In the genomic region with DNA sequence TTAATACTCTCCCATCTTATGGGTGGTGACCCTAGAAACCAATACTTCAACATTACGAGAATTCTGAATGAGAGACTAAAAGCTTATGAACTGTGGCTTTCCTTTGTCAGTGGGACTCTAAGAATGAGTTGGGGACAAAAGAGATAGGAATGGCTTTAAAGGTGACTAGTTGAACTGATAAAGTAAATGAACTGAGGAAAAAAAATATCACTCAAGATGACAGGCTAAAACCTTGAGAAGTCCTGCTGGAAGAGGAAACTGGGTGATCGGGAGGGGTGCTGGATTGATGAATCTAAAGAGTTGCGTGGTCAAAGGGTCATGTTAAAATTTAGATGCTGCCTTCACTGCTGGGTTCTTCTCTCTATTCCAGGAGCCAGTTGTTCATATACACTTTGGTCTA, we compare ENCODE assay signal across 20 mouse cellular contexts. TPM values are rescaled to one million over a fixed set of nuclear protein-coding genes. Genes with fewer than 3 reads are reported as not detected.
"Had no signal": no experiment of that assay in that cellular context is flagged by ENCODE, and none has a peak within 500 bp of the region (broad histone marks: within the 10 kb centered on the region; RNA-seq: fewer than 3 reads in every experiment).

No protein-coding gene starts in this region.

- H3K4me2 ChIP-seq: neural tube, embryonic 15.5 days; stomach, embryonic 15.5 days had no signal

- DNase-seq: retina, postnatal 1 day; right cerebral cortex, adult 18-20 months; right cerebral cortex, postnatal 14 days; right cerebral cortex, postnatal 25 days; right cerebral cortex, postnatal 4 days; spleen, adult 18-20 months; thymus, adult 18-20 months; thymus, adult 2 months; thymus, postnatal 14 days; thymus, postnatal 25 days; thymus, postnatal 36 days; thymus, postnatal 4 days had no signal

- H3K4me3 ChIP-seq: neural tube, embryonic 15.5 days; stomach, embryonic 15.5 days had no signal

- H3K9ac ChIP-seq: neural tube, embryonic 15.5 days; stomach, embryonic 15.5 days had no signal

- H3K4me1 ChIP-seq: neural tube, embryonic 15.5 days; stomach, embryonic 15.5 days had no signal

- H3K9me3 ChIP-seq: neural tube, embryonic 15.5 days; stomach, embryonic 15.5 days had no signal

- H3K27me3 ChIP-seq: neural tube, embryonic 15.5 days; stomach, embryonic 15.5 days had no signal

- H3K36me3 ChIP-seq: neural tube, embryonic 15.5 days; stomach, embryonic 15.5 days had no signal

- H3K27ac ChIP-seq: neural tube, embryonic 15.5 days; stomach, embryonic 15.5 days; stomach, postnatal 0 days had no signal

RNA-seq across cellular contexts. Expression of gene Alb, which starts 16.0 kb away (rescaled TPM):
- total RNA-seq: neutrophil, adult 5-6 weeks had no signal
- polyA plus RNA-seq: small intestine, adult 2 months had no signal

RNA-seq across cellular contexts. Expression of gene Afm, which starts 42.0 kb away (rescaled TPM):
- total RNA-seq: neutrophil, adult 5-6 weeks had no signal
- polyA plus RNA-seq: neural tube, embryonic 14.5 days; neural tube, embryonic 15.5 days; small intestine, adult 2 months; thymus, adult 2 months; thymus, postnatal 0 days; urinary bladder, adult 2 months had no signal
